Mouse (Mus musculus) kidney, adult 2 months (tissue): ENCODE measurements around the gene Esr1. TPM values are rescaled to one million over a fixed set of nuclear protein-coding genes. Genes with fewer than 3 reads are reported as not detected.

ENCODE experiments used
- DNase-seq: peaks from one replicate; pipeline ENCODE4 v3.0.0; 2021
- H3K27ac ChIP-seq: fragments of 200-500 bp; 2 replicates; pipeline ENCODE4 v1.5.1; 2012; ENCODE audit warnings: low read depth, low read length, control low read depth, inconsistent platforms; ENCODE audit not compliant: insufficient read depth
- H3K27me3 ChIP-seq: fragments of 200-500 bp; replicated peaks from 2 replicates; pipeline ENCODE4 v1.6.1; 2012; ENCODE audit warnings: mild to moderate bottlenecking, moderate library complexity, low read length, inconsistent platforms; ENCODE audit not compliant: control insufficient read depth, insufficient read depth
- H3K36me3 ChIP-seq: fragments of 200-500 bp; 2 replicates; pipeline ENCODE4 v1.6.1; 2012; ENCODE audit warnings: mild to moderate bottlenecking, moderate library complexity, low read length, inconsistent platforms; ENCODE audit not compliant: control insufficient read depth, insufficient read depth
- H3K4me1 ChIP-seq: fragments of 200-500 bp; 2 replicates; pipeline ENCODE4 v1.6.1; 2011; ENCODE audit warnings: low read length; ENCODE audit not compliant: control insufficient read depth, insufficient read depth
- H3K4me3 ChIP-seq: fragments of 200-500 bp; 2 replicates; pipeline ENCODE4 v1.5.1; 2011; ENCODE audit warnings: mild to moderate bottlenecking, low read depth, low read length, control low read depth; ENCODE audit not compliant: insufficient read depth
- CTCF ChIP-seq: fragments of 200-500 bp; conservative IDR thresholded peaks from 2 replicates; pipeline ENCODE4 v1.5.1; 2011; ENCODE audit warnings: low read depth, mild to moderate bottlenecking, control low read depth, low read length, moderate library complexity, mixed read lengths; ENCODE audit not compliant: insufficient read depth, insufficient read length
- POLR2A ChIP-seq: fragments of 200-500 bp; IDR thresholded peaks from one replicate; pipeline ENCODE4 v1.6.1; 2011; ENCODE audit warnings: low read depth, low read length, control low read depth
- WGBS: fragments of 180-500 bp; shearing (Covaris S2); methylation state at CpG from one replicate; pipeline ENCODE4 v1.1.7; 2018; 5-methylcytosine and 5-hydroxymethylcytosine counted together
- polyA plus RNA-seq: library from polyadenylated mRNA; depleted of rRNA; stranded (reverse); fragments of >200 nt; gene quantifications from 2 replicates; pipeline ENCODE4 v1.2.3, GENCODE M21; 2012

The Esr1 gene
- polyA plus RNA-seq, 1 experiment = 5.1 TPM

DNA sequence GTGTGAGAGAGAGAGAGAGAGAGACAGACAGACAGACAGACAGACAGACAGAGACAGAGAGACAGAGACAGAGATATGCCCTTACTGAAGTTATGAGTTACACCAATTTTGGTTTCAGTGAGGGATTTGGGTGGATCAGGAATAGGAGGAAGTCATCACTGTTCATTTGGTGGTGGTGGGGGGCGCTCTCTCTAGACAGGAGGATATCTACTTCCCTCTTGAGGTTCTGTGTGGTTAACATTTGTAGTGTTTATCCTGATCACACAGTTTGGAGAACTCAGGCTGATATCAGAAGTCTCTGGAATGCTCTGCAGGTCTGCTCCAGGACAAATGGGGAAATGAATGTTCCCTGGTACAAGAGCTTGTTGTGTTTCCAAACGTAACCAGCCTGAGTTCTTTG is 312.2 kb downstream of the Esr1 start:
- TF ChIP-seq POLR2A (no peak), CTCF (no peak)
- Histone ChIP-seq H3K27me3 (no peaks in the 10 kb centered on the region), H3K4me1 (no peaks in the 10 kb centered on the region), H3K27ac (no peak overlapping the region), H3K36me3 (no peaks in the 10 kb centered on the region), H3K4me3 (no peak overlapping the region)
- WGBS = 82% methylated on average over 2 of the region's 2 CpGs
- DNase-seq = no peak

DNA sequence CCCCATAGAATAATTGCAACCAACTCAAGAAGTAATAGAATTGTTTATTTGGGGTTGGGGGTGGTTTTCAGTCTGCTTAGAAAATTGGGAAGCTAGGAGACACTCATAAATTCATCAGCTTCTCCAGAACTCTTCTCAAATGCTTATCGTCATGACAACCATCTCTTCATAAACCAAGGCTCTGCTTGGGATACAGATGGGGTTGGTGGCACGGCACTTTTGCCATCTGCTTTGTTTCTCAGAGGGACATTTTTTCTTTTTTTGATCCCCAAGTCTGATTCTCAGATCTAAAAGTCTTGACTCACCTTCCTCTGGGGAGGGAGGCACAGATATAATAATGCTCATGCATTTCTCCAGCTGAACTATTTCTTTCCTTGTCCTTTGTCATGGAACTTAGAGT is 313.0 kb downstream of the Esr1 start:
- Histone ChIP-seq H3K4me1 (no peaks in the 10 kb centered on the region), H3K36me3 (no peaks in the 10 kb centered on the region), H3K27ac (no peak overlapping the region), H3K27me3 (no peaks in the 10 kb centered on the region), H3K4me3 (no peak overlapping the region)
- no peak for TF ChIP-seq CTCF
- TF ChIP-seq POLR2A = no peak
- WGBS = 79% methylated on average over 2 of the region's 2 CpGs
- no peak for DNase-seq

DNA sequence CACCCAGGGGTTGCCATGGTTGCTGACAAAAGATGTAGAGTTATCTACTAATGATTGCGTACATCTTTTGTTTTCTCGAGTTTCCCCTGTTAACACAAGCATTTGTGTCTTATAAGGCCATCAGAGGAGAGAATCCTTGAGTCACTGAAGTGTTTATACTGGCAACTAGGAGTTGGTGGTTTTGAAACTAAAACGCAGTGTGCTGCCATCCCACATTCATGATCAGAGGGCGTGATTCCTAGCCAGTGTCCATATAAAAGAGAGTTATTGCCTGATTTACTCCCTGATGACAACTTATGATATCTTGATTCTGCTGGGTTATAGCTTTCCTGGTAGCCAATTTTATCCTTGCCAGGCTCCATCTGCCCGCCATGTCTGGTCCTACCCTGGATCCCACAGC is 331.8 kb downstream of the Esr1 start:
- no peak overlapping the region for H3K4me3 ChIP-seq
- 84% methylated on average over 5 of the region's 5 CpGs for WGBS
- no peak overlapping the region for H3K27ac ChIP-seq
- no peaks in the 10 kb centered on the region for H3K27me3 ChIP-seq
- no peaks in the 10 kb centered on the region for H3K4me1 ChIP-seq
- no peaks in the 10 kb centered on the region for H3K36me3 ChIP-seq
- TF ChIP-seq POLR2A (no peak), CTCF (no peak)
- no peak for DNase-seq

DNA sequence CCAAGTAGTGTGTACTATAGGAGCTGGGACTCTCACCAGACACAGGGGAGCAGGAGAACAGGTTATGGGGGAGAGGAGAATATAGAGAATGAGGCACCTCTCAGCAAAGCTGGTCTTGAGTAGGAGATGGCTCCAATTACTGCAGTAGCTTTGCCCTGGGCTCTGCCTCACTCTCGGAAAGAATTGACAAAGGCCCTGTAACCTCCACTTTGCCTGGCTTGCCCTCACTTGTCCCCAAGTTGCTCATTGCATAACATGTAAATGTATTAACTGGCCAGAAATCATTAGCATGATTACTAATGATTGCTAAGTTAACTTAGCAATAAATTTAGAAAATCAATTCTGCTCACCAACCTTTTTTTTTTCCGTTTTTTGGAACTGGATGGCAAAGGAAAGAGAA is 333.3 kb downstream of the Esr1 start:
- no peaks in the 10 kb centered on the region for H3K27me3 ChIP-seq
- WGBS = 65% methylated on average over 2 of the region's 2 CpGs
- H3K4me1 ChIP-seq = no peaks in the 10 kb centered on the region
- no peak overlapping the region for H3K4me3 ChIP-seq
- no peak for DNase-seq
- TF ChIP-seq POLR2A (no peak), CTCF (no peak)
- H3K36me3 ChIP-seq = no peaks in the 10 kb centered on the region
- H3K27ac ChIP-seq = no peak overlapping the region

DNA sequence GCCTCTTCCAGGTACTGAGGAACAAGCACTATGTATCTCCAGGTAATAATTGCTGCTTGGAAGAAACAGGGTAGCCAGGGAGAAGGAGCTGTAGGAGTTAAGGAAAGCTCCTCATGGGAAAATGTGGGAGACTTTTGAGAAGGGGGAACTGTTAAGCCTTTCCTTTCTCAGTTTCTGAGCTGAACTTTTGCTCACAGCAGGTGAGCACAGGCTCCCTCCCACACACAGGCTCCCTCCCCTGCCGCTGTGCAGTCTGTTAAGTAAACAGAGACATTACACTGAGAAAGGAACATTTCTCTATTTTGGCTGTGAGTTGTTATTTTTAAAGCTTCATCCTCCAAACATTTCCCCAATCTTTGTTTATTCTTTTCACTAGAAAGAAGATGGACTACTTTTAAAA is 354.4 kb downstream of the Esr1 start:
- TF ChIP-seq POLR2A (no peak), CTCF (no peak)
- 39% methylated on average over 1 of the region's 1 CpGs for WGBS
- H3K4me3 ChIP-seq = no peak overlapping the region
- no peaks in the 10 kb centered on the region for H3K4me1 ChIP-seq
- no peak for DNase-seq
- H3K36me3 ChIP-seq = no peaks in the 10 kb centered on the region
- H3K27me3 ChIP-seq = no peaks in the 10 kb centered on the region
- no peak overlapping the region for H3K27ac ChIP-seq

DNA sequence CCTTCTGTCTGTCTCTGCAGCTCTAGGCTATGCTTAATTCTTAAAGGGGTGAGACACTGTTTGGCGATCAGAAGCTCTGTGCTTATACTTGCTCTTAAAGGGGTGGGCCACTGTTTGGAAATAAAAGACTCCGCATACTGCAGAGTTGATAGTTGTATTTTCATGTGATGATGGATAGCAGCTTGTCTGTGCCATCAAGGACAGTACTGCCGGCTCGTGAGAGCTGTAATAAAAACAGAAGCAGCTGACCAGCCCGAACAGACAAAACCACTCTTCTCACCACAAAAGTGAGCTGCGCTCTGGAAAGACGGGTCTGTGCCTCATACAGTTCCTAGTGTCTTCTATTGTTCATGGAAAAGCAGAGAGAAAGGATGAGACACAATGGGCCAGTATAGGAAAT is 359.8 kb downstream of the Esr1 start:
- TF ChIP-seq CTCF (no peak), POLR2A (no peak)
- H3K27ac ChIP-seq = no peak overlapping the region
- no peak for DNase-seq
- no peaks in the 10 kb centered on the region for H3K27me3 ChIP-seq
- 72% methylated on average over 7 of the region's 7 CpGs for WGBS
- no peak overlapping the region for H3K4me3 ChIP-seq
- no peaks in the 10 kb centered on the region for H3K4me1 ChIP-seq
- no peaks in the 10 kb centered on the region for H3K36me3 ChIP-seq

DNA sequence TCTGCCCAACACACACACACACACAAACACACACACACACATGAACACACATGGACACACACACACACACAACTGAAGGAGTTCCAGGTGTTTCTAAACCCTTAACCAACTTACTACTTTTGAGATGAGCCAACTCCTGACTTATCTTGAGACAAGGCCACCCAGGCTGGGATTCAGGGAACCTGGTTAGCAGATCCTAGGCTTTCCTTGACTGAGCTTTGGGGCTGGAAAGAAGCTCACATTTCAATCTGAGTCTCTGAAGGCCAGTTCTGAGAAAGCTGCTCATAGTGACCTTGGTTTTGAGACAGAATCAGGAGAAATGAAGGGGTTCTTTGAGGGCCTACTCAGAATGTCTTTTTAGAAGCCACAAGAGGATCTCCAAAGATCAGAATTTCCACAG is 360.2 kb downstream of the Esr1 start:
- TF ChIP-seq CTCF (no peak), POLR2A (no peak)
- DNase-seq = no peak
- no peaks in the 10 kb centered on the region for H3K4me1 ChIP-seq

DNA sequence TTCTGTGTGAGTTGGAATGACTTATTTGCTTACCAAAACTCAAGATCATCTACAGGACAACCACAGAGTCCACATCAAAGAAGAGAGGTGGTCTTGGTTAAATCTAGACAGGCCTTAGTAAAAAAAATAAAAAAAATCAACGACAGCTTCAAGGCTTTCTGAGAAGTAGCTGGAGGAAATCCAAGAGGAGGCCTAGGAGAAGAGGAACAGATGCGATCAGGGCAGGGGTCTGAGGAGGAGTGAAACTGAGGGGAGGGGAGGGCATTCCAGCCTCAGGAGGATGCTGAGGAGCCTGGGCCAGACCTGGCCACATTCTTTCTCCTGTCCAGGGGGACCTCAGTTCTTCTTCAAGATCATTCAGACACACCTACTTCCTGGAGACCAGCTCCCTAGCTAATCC is 360.6 kb downstream of the Esr1 start:
- Histone ChIP-seq H3K27ac (no peak overlapping the region), H3K4me1 (no peaks in the 10 kb centered on the region), H3K27me3 (no peaks in the 10 kb centered on the region), H3K4me3 (no peak overlapping the region), H3K36me3 (no peaks in the 10 kb centered on the region)
- TF ChIP-seq CTCF (no peak), POLR2A (no peak)
- 45% methylated on average over 2 of the region's 2 CpGs for WGBS
- no peak for DNase-seq

More for the DNA sequence above, 360.2 kb downstream of the Esr1 start:
- Histone ChIP-seq H3K27me3 (no peaks in the 10 kb centered on the region), H3K36me3 (no peaks in the 10 kb centered on the region), H3K4me3 (no peak overlapping the region), H3K27ac (no peak overlapping the region)
